Mouse (Mus musculus) C2C12 (cell line): ENCODE data around the gene Mff.

Experiments used
- CEBPB ChIP-seq: IDR thresholded peaks from one replicate; pipeline ENCODE4 v1.6.1; 2011; ENCODE audit warnings: low read depth, mild to moderate bottlenecking, control low read depth, moderate library complexity
- CTCF ChIP-seq: IDR thresholded peaks from one replicate; pipeline ENCODE4 v1.5.1; 2011; ENCODE audit not compliant: control insufficient read depth, insufficient read depth, insufficient read length
- FOSL1 ChIP-seq: IDR thresholded peaks from one replicate; pipeline ENCODE4 v1.8.0; 2011; ENCODE audit warnings: mild to moderate bottlenecking, low read length; ENCODE audit not compliant: poor library complexity, insufficient read depth, severe bottlenecking
- MAX ChIP-seq: IDR thresholded peaks from one replicate; pipeline ENCODE4 v1.6.1; 2011; ENCODE audit warnings: mild to moderate bottlenecking, control low read depth
- MYOD1 ChIP-seq: IDR thresholded peaks from one replicate; pipeline ENCODE4 v1.6.1; 2011; ENCODE audit warnings: low read depth; ENCODE audit not compliant: control insufficient read depth, insufficient read length
- MYOG ChIP-seq: IDR thresholded peaks from one replicate; pipeline ENCODE4 v1.6.1; 2011; ENCODE audit not compliant: control insufficient read depth, insufficient read length; ENCODE audit errors: extremely low read depth
- USF1 ChIP-seq: IDR thresholded peaks from one replicate; pipeline ENCODE4 v1.6.1; 2011; ENCODE audit warnings: low read depth, mild to moderate bottlenecking, control low read depth, moderate library complexity

DNA sequence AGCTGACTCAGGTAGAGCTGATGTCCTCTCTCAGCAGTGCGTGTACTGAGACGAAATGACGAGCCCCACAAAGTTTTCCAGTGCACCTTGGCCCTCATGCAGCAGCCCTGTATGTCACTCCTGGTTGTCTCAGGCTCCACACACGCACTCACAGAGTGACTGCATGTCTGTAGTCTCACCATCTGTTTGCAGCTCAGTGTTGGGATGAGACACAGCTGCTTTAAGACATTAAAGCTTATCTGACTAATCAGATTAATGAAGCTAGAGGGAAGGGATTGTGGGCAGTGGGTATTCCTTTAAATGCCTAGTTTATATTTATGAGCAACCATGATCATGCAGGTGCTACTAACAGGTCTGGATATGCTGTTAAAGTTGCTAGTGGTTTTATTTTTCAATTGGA, 21.7 kb downstream of the Mff start:
- TF ChIP-seq CTCF (no peak), MAX (no peak), MYOD1 (no peak), CEBPB (no peak), FOSL1 (no peak), USF1 (no peak), MYOG (no peak)
